Mouse (Mus musculus) liver, embryonic 14.5 days (tissue): ENCODE results near the gene Zfp612. TPM values are rescaled to one million over a fixed set of nuclear protein-coding genes. Genes with fewer than 3 reads are reported as not detected.

Experiments
- ATAC-seq: fragments of 200-750 bp; cut with Nextera tagmentation; 2 replicates; pipeline ENCODE4 v1.8.0; 2017; ENCODE audit warnings: moderate number of reproducible peaks, mild to moderate bottlenecking, moderate library complexity; ENCODE audit not compliant: insufficient read depth
- DNase-seq, 3 experiments: peaks; one replicate each; pipeline ENCODE4 v3.0.0-alpha.2; 2012 to 2013; ENCODE audit warnings: low read depth in 3 of 3, low spot score in 3 of 3
- H3K27ac ChIP-seq: fragments of 300-500 bp; sonication (generic); 2 replicates; pipeline ENCODE4 v1.5.1; 2014; ENCODE audit warnings: moderate library complexity, mild to moderate bottlenecking, control low read depth, inconsistent platforms
- H3K27me3 ChIP-seq: fragments of 300-500 bp; sonication (generic); 2 replicates; pipeline ENCODE4 v1.6.1; 2014; ENCODE audit warnings: mild to moderate bottlenecking, low read length, moderate library complexity; ENCODE audit not compliant: control insufficient read depth, insufficient read depth
- H3K36me3 ChIP-seq: fragments of 300-500 bp; sonication (generic); replicated peaks from 2 replicates; pipeline ENCODE4 v1.6.1; 2014; ENCODE audit warnings: low read depth; ENCODE audit not compliant: control insufficient read depth, insufficient read depth
- H3K4me1 ChIP-seq, 2 experiments: fragments of 200-500 bp in 1 of 2; fragments of 300-500 bp in 1 of 2; sonication (generic) in 1 of 2; replicated peaks; 2 replicates each; pipeline ENCODE4 v1.6.1; 2012 to 2014; ENCODE audit warnings: antibody characterized with exemption in 1 of 2, inconsistent platforms in 1 of 2, low read length in 1 of 2; ENCODE audit not compliant: control insufficient read depth in 2 of 2, insufficient read depth in 2 of 2
- H3K4me2 ChIP-seq: fragments of 300-500 bp; sonication (generic); 2 replicates; pipeline ENCODE4 v1.6.1; 2014; ENCODE audit warnings: low read depth, mild to moderate bottlenecking, control low read depth, moderate library complexity
- H3K4me3 ChIP-seq, 2 experiments: fragments of 200-500 bp in 1 of 2; fragments of 300-500 bp in 1 of 2; sonication (generic) in 1 of 2; 2 replicates each; pipeline ENCODE4 v1.5.1; 2012 to 2014; ENCODE audit warnings: low read depth in 2 of 2, low read length in 2 of 2, mild to moderate bottlenecking in 2 of 2, control low read depth in 1 of 2, inconsistent platforms in 1 of 2, moderate library complexity in 1 of 2; ENCODE audit not compliant: insufficient read depth in 1 of 2
- H3K9ac ChIP-seq: fragments of 300-500 bp; sonication (generic); replicated peaks from 2 replicates; pipeline ENCODE4 v1.6.1; 2014; ENCODE audit warnings: mild to moderate bottlenecking, control low read depth, moderate library complexity
- H3K9me3 ChIP-seq: fragments of 300-500 bp; sonication (generic); 2 replicates; pipeline ENCODE4 v1.6.1; 2016; ENCODE audit warnings: low read length, mixed read lengths; ENCODE audit not compliant: control insufficient read depth
- CTCF ChIP-seq: IDR thresholded peaks from 2 replicates; pipeline ENCODE4 v1.5.1; 2016; ENCODE audit warnings: antibody characterized with exemption, low read depth, control low read depth
- EP300 ChIP-seq: IDR thresholded peaks from 2 replicates; pipeline ENCODE4 v1.6.1; 2016; ENCODE audit warnings: antibody characterized with exemption, low read depth
- WGBS: fragments of 180-500 bp; shearing (Covaris S2); extraction: QIAGEN DNeasy Blood & Tissue Kit; methylation state at CpG from one replicate; pipeline ENCODE4 v1.1.7; 2014; ENCODE audit not compliant: insufficient replicate concordance; 5-methylcytosine and 5-hydroxymethylcytosine counted together
- polyA plus RNA-seq, 2 experiments: library from polyadenylated mRNA; depleted of rRNA in 1 of 2; stranded (reverse) in 1 of 2; unstranded in 1 of 2; fragments of >200 nt; fragmentation: Nextera tagmentation in 1 of 2; extraction: Ambion mirVana in 1 of 2; gene quantifications; 2 replicates each; pipeline versions ENCODE4 v1.2.1 to v1.2.3; 2012 to 2014

Zfp612 gene
- polyA plus RNA-seq, 2 experiments = 0.36 to 0.52 TPM

DNA sequence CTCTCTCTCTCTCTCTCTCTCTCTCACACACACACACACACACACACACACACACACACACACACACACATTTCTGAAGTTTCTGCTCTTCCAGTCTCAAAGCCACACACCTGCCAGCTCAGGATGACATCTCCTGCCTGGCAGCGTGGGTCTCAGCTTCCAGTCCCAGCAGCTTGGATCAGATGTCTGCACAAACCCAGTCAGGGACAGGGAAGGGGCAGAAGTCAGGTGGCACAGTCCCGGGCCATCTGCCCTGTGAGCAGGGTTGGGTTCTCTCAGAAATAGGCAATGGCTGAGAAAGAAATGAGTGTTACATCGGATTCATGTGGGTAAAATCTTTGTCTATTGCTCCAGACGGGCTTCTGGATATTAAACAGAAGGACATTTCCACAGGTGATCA, 61.2 kb downstream of the Zfp612 start:
- 55% methylated on average over 4 of the region's 4 CpGs for WGBS
- DNase-seq (no peak), ATAC-seq (no peak)
- no peak overlapping the region for H3K4me3 ChIP-seq
- H3K27ac ChIP-seq = no peak overlapping the region
- no peaks in the 10 kb centered on the region for H3K27me3 ChIP-seq
- H3K36me3 ChIP-seq = no peaks in the 10 kb centered on the region
- H3K9me3 ChIP-seq = no peaks in the 10 kb centered on the region
- no peaks in the 10 kb centered on the region for H3K4me1 ChIP-seq
- H3K9ac ChIP-seq = no peak overlapping the region
- no peak for TF ChIP-seq CTCF
- TF ChIP-seq EP300 = no peak
- no peak overlapping the region for H3K4me2 ChIP-seq

Other genes with a start within 250 kb of the Zfp612 start
- gene Phlpp2, start 211.2 kb upstream of the Zfp612 start, polyA plus RNA-seq (2012; rRNA removed) = 6.5 TPM in 2 replicates
- gene Phlpp2, start 211.2 kb upstream of the Zfp612 start, polyA plus RNA-seq (2014; fragmentation: Nextera tagmentation; extraction: Ambion mirVana) = 3.1 and 3.9 TPM in 2 replicates
- 0.02 and 0.04 TPM in 2 replicates for gene Marveld3, start 117.5 kb upstream of the Zfp612 start, polyA plus RNA-seq (2012; rRNA removed)
- gene Marveld3, start 117.5 kb upstream of the Zfp612 start, polyA plus RNA-seq (2014; fragmentation: Nextera tagmentation; extraction: Ambion mirVana) = 0.09 TPM in 1 of 2 replicates, not detected in the other
- gene Tat, start 89.3 kb upstream of the Zfp612 start, polyA plus RNA-seq (2012; rRNA removed) = 0.25 TPM in 2 replicates
- gene Tat, start 89.3 kb upstream of the Zfp612 start, polyA plus RNA-seq (2014; fragmentation: Nextera tagmentation; extraction: Ambion mirVana) = 0.13 and 0.27 TPM in 2 replicates
- 0.02 TPM in 1 of 2 replicates, not detected in the other for gene Chst4, start 40.0 kb upstream of the Zfp612 start, polyA plus RNA-seq (2012; rRNA removed)
- not detected in 2 replicates for gene Chst4, start 40.0 kb upstream of the Zfp612 start, polyA plus RNA-seq (2014; fragmentation: Nextera tagmentation; extraction: Ambion mirVana)
- not detected in 2 replicates for gene Gm21964, start 21.5 kb downstream of the Zfp612 start, polyA plus RNA-seq (2012; rRNA removed)
- gene Gm21964, start 21.5 kb downstream of the Zfp612 start, polyA plus RNA-seq (2014; fragmentation: Nextera tagmentation; extraction: Ambion mirVana) = not detected in 2 replicates
- gene Gm17720, start 23.0 kb downstream of the Zfp612 start, polyA plus RNA-seq (2012; rRNA removed) = not detected in 2 replicates
- not detected in 2 replicates for gene Gm17720, start 23.0 kb downstream of the Zfp612 start, polyA plus RNA-seq (2014; fragmentation: Nextera tagmentation; extraction: Ambion mirVana)
- gene Calb2, start 88.5 kb downstream of the Zfp612 start, polyA plus RNA-seq (2012; rRNA removed) = not detected in 2 replicates
- not detected in 2 replicates for gene Calb2, start 88.5 kb downstream of the Zfp612 start, polyA plus RNA-seq (2014; fragmentation: Nextera tagmentation; extraction: Ambion mirVana)
- gene Cmtr2, start 135.9 kb downstream of the Zfp612 start, polyA plus RNA-seq (2012; rRNA removed) = 1.8 and 2.5 TPM in 2 replicates
- 3.1 and 4.0 TPM in 2 replicates for gene Cmtr2, start 135.9 kb downstream of the Zfp612 start, polyA plus RNA-seq (2014; fragmentation: Nextera tagmentation; extraction: Ambion mirVana)
- gene Hydin, start 187.2 kb downstream of the Zfp612 start, polyA plus RNA-seq (2012; rRNA removed) = 0.05 and 0.10 TPM in 2 replicates
- gene Hydin, start 187.2 kb downstream of the Zfp612 start, polyA plus RNA-seq (2014; fragmentation: Nextera tagmentation; extraction: Ambion mirVana) = 0.03 TPM in 2 replicates